Mouse (Mus musculus): ENCODE results near the gene Gpr171.

DNA sequence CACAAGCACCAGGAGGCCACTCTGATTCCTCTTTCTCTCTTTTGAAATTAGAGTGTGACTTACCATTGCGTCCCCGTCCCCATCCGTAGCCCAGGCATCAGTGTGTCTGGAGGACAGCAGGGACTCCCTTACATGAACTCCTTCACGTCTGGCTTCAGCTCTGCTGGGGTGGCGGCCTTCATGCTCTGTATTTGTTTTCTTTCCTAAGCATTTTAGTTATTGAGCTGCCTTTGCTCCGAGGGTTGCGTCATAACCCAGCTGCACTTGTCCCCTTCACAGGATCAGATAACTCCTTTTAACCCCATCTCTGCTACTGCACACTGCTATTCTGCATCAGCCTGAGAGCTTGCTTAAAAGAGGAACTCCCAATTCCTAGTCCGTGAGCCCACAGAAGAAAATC is 28.8 kb upstream of the Gpr171 start:
- no peak for TF ChIP-seq POLR2A (IDR thresholded peaks at IDR 0.05; ENCODE audit: borderline replicate concordance, control insufficient read depth, low read depth, low read length)
- no peak for TF ChIP-seq CTCF (IDR thresholded peaks at IDR 0.05; ENCODE audit: control insufficient read depth, insufficient read depth, low read length)

Data from bone marrow, adult 2 months (tissue).